Mouse (Mus musculus) ES-E14 (cell line): ENCODE measurements at regions not wholly inside any gene's neighbourhood (a gene's known extent, or its start where the extent isn't known, plus 50 kb on each side); places are given as distances from the start of the nearest gene placed in this dataset.

Source experiments
- DNase-seq: peaks from one replicate; pipeline ENCODE4 v3.0.0-alpha.2; 2013; ENCODE audit warnings: low read depth, low spot score
- H3K27ac ChIP-seq: 2 replicates; pipeline ENCODE4 v1.5.1; 2012; ENCODE audit warnings: low read depth, mild to moderate bottlenecking, low read length, moderate library complexity, mixed read lengths; ENCODE audit not compliant: poor library complexity, insufficient read depth, severe bottlenecking
- H3K36me3 ChIP-seq: 2 replicates; pipeline ENCODE4 v1.6.1; 2012; ENCODE audit warnings: mild to moderate bottlenecking, low read length, moderate library complexity, mixed read lengths; ENCODE audit not compliant: control insufficient read depth, poor library complexity, insufficient read depth, severe bottlenecking
- H3K4me1 ChIP-seq, 2 experiments: fragments of 150-350 bp in 1 of 2; sonication (generic) in 1 of 2; 2 replicates each; pipeline ENCODE4 v1.6.1; 2012; ENCODE audit warnings: low read length in 2 of 2, mild to moderate bottlenecking in 1 of 2, mixed read lengths in 1 of 2; ENCODE audit not compliant: control insufficient read depth in 2 of 2, insufficient read depth in 2 of 2, poor library complexity in 1 of 2
- H3K4me3 ChIP-seq, 2 experiments: fragments of 150-350 bp in 1 of 2; sonication (generic) in 1 of 2; 2 replicates each; pipeline ENCODE4 v1.5.1; 2012; ENCODE audit warnings: low read length in 2 of 2, low read depth in 1 of 2, mild to moderate bottlenecking in 1 of 2, mixed read lengths in 1 of 2; ENCODE audit not compliant: insufficient read depth in 1 of 2, poor library complexity in 1 of 2, severe bottlenecking in 1 of 2
- H3K9ac ChIP-seq: 2 replicates; pipeline ENCODE4 v1.6.1; 2012; ENCODE audit warnings: low read depth, mild to moderate bottlenecking, low read length, mixed read lengths; ENCODE audit not compliant: poor library complexity, insufficient read depth, severe bottlenecking
- H3K9me3 ChIP-seq: fragments of 150-350 bp; sonication (generic); 2 replicates; pipeline ENCODE4 v1.6.1; 2012; ENCODE audit warnings: low read depth, mild to moderate bottlenecking, low read length; ENCODE audit not compliant: control insufficient read depth, insufficient read depth
- CHD2 ChIP-seq: IDR thresholded peaks from 2 replicates; pipeline ENCODE4 v1.6.1; 2014; ENCODE audit warnings: mild to moderate bottlenecking, low read depth, low read length, inconsistent platforms
- HCFC1 ChIP-seq: IDR thresholded peaks from 2 replicates; pipeline ENCODE4 v1.6.1; 2012; ENCODE audit warnings: low read length, inconsistent platforms, borderline replicate concordance; ENCODE audit not compliant: insufficient read depth
- MAFK ChIP-seq: IDR thresholded peaks from 2 replicates; pipeline ENCODE4 v1.6.1; 2014; ENCODE audit warnings: mild to moderate bottlenecking, low read depth, low read length, inconsistent platforms; ENCODE audit not compliant: insufficient read depth
- ZC3H11A ChIP-seq: IDR thresholded peaks from 2 replicates; pipeline ENCODE4 v1.6.1; 2012; ENCODE audit warnings: low read depth, mild to moderate bottlenecking, inconsistent platforms, low read length, borderline replicate concordance
- ZNF384 ChIP-seq: IDR thresholded peaks from 2 replicates; pipeline ENCODE4 v1.6.1; 2012; ENCODE audit warnings: low read depth, low read length, inconsistent platforms
- in situ Hi-C, 2 experiments: fragments of 600-800 bp; cut with MboI; formaldehyde crosslinking; loops; one replicate each; pipeline ENCODE4 v1.15.1; 2025; ENCODE audit warnings: low sequenced_read_pairs in 2 of 2, inconsistent platforms in 1 of 2; ENCODE audit not compliant: unreplicated experiment in 2 of 2

- TF ChIP-seq HCFC1 (no peak), ZC3H11A (no peak), ZNF384 (no peak), CHD2 (no peak), MAFK (no peak)
- Histone ChIP-seq H3K27ac (no peak overlapping the region), H3K4me3 (no peak overlapping the region), H3K36me3 (no peaks in the 10 kb centered on the region), H3K9me3 (no peaks in the 10 kb centered on the region), H3K9ac (no peak overlapping the region), H3K4me1 (no peaks in the 10 kb centered on the region)
- in situ Hi-C loops, result no loop called here
- DNase-seq, result no peak
These were observed 137.5 kb downstream of the Cxcl12 start for GRCm38 (mm10) chr6:117305736-117306250.

- H3K36me3 ChIP-seq, result no peaks in the 10 kb centered on the region
- no peaks in the 10 kb centered on the region for H3K9me3 ChIP-seq
- TF ChIP-seq ZC3H11A, result no peak
- TF ChIP-seq HCFC1, result no peak
- no peak for TF ChIP-seq ZNF384
- no peak for TF ChIP-seq MAFK
- TF ChIP-seq CHD2, result no peak
- no peaks in the 10 kb centered on the region for H3K4me1 ChIP-seq
- in situ Hi-C loops, result no loop called here
- DNase-seq, result no peak
- H3K27ac ChIP-seq, result no peak overlapping the region
- H3K4me3 ChIP-seq, result no peak overlapping the region
- H3K9ac ChIP-seq, result no peak overlapping the region
These were observed 140.3 kb downstream of the Cxcl12 start for GRCm38 (mm10) chr6:117308636-117309035.

GRCm38 (mm10) chr6:117312891-117313781 lies 144.8 kb downstream of the Cxcl12 start:
- no peaks in the 10 kb centered on the region for H3K4me1 ChIP-seq
- H3K9ac ChIP-seq, result no peak overlapping the region
- H3K27ac ChIP-seq, result no peak overlapping the region
- TF ChIP-seq HCFC1 (no peak), ZC3H11A (no peak)
- in situ Hi-C loops, result no loop called here
- H3K9me3 ChIP-seq, result no peaks in the 10 kb centered on the region
- no peak for DNase-seq
- H3K4me3 ChIP-seq, result no peak overlapping the region
- H3K36me3 ChIP-seq, result no peaks in the 10 kb centered on the region

GRCm38 (mm10) chr6:117313944-117314566 lies 145.7 kb downstream of the Cxcl12 start:
- DNase-seq, result no peak
- H3K9me3 ChIP-seq, result no peaks in the 10 kb centered on the region
- TF ChIP-seq ZC3H11A (no peak), ZNF384 (no peak), HCFC1 (no peak), MAFK (no peak), CHD2 (no peak)
- no peak overlapping the region for H3K4me3 ChIP-seq
- H3K27ac ChIP-seq, result no peak overlapping the region
- in situ Hi-C loops, result no loop called here
- no peaks in the 10 kb centered on the region for H3K36me3 ChIP-seq
- no peak overlapping the region for H3K9ac ChIP-seq
- H3K4me1 ChIP-seq, result no peaks in the 10 kb centered on the region
